Mouse (Mus musculus): ENCODE measurements around the gene Gm18336.
"Not testable (repeated sequence)": the region's sequence is repeated elsewhere in the genome, so short reads cannot be mapped to it uniquely, and the experiment has no call there.

The Gm18336 gene

GRCm38 (mm10) chrX:73398636-73399035, at the start of gene Gm18336:
Gene Gm18336 (minus strand): TSS chrX:73398736.
- not testable (repeated sequence) for DNase-seq

- DNase-seq: no peak
These were observed 42.9 kb upstream of the Gm18336 start for GRCm38 (mm10) chrX:73441428-73441827.

- DNase-seq: no peak
These were observed 36.7 kb upstream of the Gm18336 start, which contains the start of gene Trex2 for GRCm38 (mm10) chrX:73435252-73435651. Gene Trex2 (minus strand): TSS chrX:73435344.

- no peak for DNase-seq
These were observed 34.3 kb upstream of the Gm18336 start for GRCm38 (mm10) chrX:73432850-73433249.

- DNase-seq: no peak
These were observed 31.5 kb upstream of the Gm18336 start for GRCm38 (mm10) chrX:73430036-73430435.

GRCm38 (mm10) chrX:73412767-73413166, 14.2 kb upstream of the Gm18336 start:
- no peak for DNase-seq

GRCm38 (mm10) chrX:73410880-73411517, 12.5 kb upstream of the Gm18336 start, which contains the start of gene Zfp92:
Gene Zfp92 (plus strand): TSS chrX:73411096.
- DNase-seq: peak in 1 of 2 experiments; percentile 13

GRCm38 (mm10) chrX:73401616-73402015, 3.1 kb upstream of the Gm18336 start:
- no peak for DNase-seq

- DNase-seq: no peak
These were observed 2.4 kb upstream of the Gm18336 start for GRCm38 (mm10) chrX:73400951-73401350.

GRCm38 (mm10) chrX:73396446-73396845, 2.1 kb downstream of the Gm18336 start:
- no peak for DNase-seq

- DNase-seq: no peak
These were observed 7.1 kb downstream of the Gm18336 start for GRCm38 (mm10) chrX:73391481-73391880.

GRCm38 (mm10) chrX:73384924-73385323, 13.6 kb downstream of the Gm18336 start:
- no peak for DNase-seq

- no peak for DNase-seq
These were observed 14.1 kb downstream of the Gm18336 start for GRCm38 (mm10) chrX:73384419-73384818.

- DNase-seq: no peak
These were observed 35.2 kb downstream of the Gm18336 start for GRCm38 (mm10) chrX:73363291-73363690.

GRCm38 (mm10) chrX:73356719-73357118, 41.8 kb downstream of the Gm18336 start:
- DNase-seq: no peak

GRCm38 (mm10) chrX:73356163-73356562, 42.4 kb downstream of the Gm18336 start:
- no peak for DNase-seq
